In the genomic region with DNA sequence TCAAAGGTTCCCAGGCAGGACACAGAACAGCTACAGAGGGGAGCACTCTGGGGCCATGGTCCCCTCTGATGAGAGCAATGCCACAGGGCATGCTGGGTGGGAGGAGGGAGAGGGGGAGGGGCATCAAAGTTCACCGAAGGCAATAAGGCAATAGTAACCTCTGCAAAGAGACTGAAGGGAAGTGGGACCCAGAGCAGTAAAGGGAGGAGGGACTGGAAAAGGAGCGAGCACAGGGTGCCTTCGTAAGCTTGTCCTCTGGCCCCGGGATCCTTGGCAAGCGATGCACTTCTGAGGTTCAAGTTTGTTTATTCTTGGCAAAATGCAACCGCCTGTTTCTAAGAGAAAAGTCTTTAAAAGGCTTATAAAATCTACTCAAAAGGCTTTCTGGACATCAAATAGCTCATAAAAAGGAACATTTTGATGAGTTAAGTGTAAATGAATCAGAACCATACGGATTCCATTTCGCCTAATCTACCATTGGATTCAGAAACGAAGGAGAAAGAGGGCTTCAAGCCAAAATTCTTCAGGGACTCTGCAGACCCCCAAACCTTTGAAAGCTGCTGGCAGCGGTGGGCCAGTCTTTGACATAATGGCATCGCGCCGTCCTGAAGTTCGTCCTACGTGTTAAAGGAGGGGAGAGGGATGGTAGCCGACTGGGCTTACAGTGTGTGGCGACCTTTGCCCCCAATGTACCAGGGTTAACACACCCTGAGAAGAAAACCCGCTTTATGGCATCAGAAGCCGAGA, we compare ENCODE assay signal across 18 mouse cellular contexts.
DNase-seq lines count a peak whose midpoint lies in the region; ATAC-seq lines count a peak whose summit lies in the region.
"Had no signal": no experiment of that assay in that cellular context is flagged by ENCODE, and none has a peak within 500 bp of the region (broad histone marks: within the 10 kb centered on the region; RNA-seq: fewer than 3 reads in every experiment).

No protein-coding gene starts in this region.

- H3K27ac ChIP-seq in liver, embryonic 12.5 days: no peak overlapping the region
- H3K27ac ChIP-seq: forebrain, embryonic 12.5 days; heart, embryonic 13.5 days had no signal

- H3K27me3 ChIP-seq in liver, embryonic 12.5 days (replicated peaks): 0 out of 2 replicates have a peak, but pooled peaks cover 3% of the 10 kb centered on the region
- H3K27me3 ChIP-seq: Patski had no signal

- no peaks in the 10 kb centered on the region for H3K4me1 ChIP-seq in liver, embryonic 12.5 days
- H3K4me1 ChIP-seq: forebrain, embryonic 12.5 days had no signal

- H3K36me3 ChIP-seq in liver, embryonic 12.5 days: no peaks in the 10 kb centered on the region
- H3K36me3 ChIP-seq: forebrain, embryonic 12.5 days; heart, embryonic 13.5 days had no signal

- no peak overlapping the region for H3K4me3 ChIP-seq in liver, embryonic 12.5 days
- H3K4me3 ChIP-seq: forebrain, embryonic 12.5 days; heart, embryonic 13.5 days had no signal

- no peak overlapping the region for H3K4me2 ChIP-seq in liver, embryonic 12.5 days
- H3K4me2 ChIP-seq: forebrain, embryonic 12.5 days; heart, embryonic 13.5 days had no signal

- peak; percentile 11 for DNase-seq in ovary, adult 18-20 months (ENCODE audit: low spot score)
- DNase-seq in ovary, postnatal 14 days (ENCODE audit: low spot score): no peak
- peak; percentile 11 for DNase-seq in kidney, adult 9 months
- peak; percentile 19 to 20 for DNase-seq in kidney, postnatal 36 days
- peak; percentile 10 for DNase-seq in lung, postnatal 14 days
- no peak for DNase-seq in heart, adult 18-20 months
- no peak for DNase-seq in gastrocnemius, adult 8-10 months (ENCODE audit: low spot score in 2 of 2)
- DNase-seq: adrenal gland, postnatal 36 days; cerebellum, adult 9-10 months; heart, postnatal 36 days; layer of hippocampus, postnatal 36 days; left cerebral cortex, postnatal 4 days; right cerebral cortex, postnatal 14 days had no signal

- no peak for ATAC-seq in liver, embryonic 12.5 days
- ATAC-seq: activated CD4-positive, CD25-positive, alpha-beta regulatory T cell, adult 4 months; Patski had no signal

- H3K9ac ChIP-seq in liver, embryonic 12.5 days: no peak overlapping the region
- H3K9ac ChIP-seq: forebrain, embryonic 12.5 days; heart, embryonic 13.5 days had no signal

- no peaks in the 10 kb centered on the region for H3K9me3 ChIP-seq in liver, embryonic 12.5 days (replicated peaks)
- H3K9me3 ChIP-seq: forebrain, embryonic 12.5 days; heart, embryonic 13.5 days had no signal

- 77% methylated on average over 19 of the region's 19 CpGs for WGBS in liver, embryonic 12.5 days (ENCODE audit: insufficient replicate concordance)

Comparison
In these comparisons a context has a peak if more than half of its experiments do, and no peak if none do; other contexts are left out.
1. DNase-seq: peak in ovary, adult 18-20 months (single experiment), kidney, adult 9 months (single experiment), kidney, postnatal 36 days (2 of 2) and lung, postnatal 14 days (single experiment); none in ovary, postnatal 14 days (single experiment), heart, adult 18-20 months (0 of 2) and gastrocnemius, adult 8-10 months (0 of 2).